Mouse (Mus musculus): ENCODE results near the gene Gm21887. TPM values are rescaled to one million over a fixed set of nuclear protein-coding genes. Genes with fewer than 3 reads are reported as not detected.
"Not testable (repeated sequence)": the region's sequence is repeated elsewhere in the genome, so short reads cannot be mapped to it uniquely, and the experiment has no call there.

Gm21887 gene
- total RNA-seq, 2 experiments from 2014 or later, result 208 to 264 TPM

- TF ChIP-seq CTCF (conservative IDR thresholded peaks at IDR 0.05), result no peak
- H3K27ac ChIP-seq, result peak overlapping the region; percentile 0; the same call in 1 of the 2 replicates
- no peak overlapping the region for H3K4me3 ChIP-seq
- no peak for DNase-seq (ENCODE audit: low spot score in 2 of 2)
Measured at GRCm38 (mm10) chrX:169980809-169981289, 28.6 kb upstream of the Gm21887 start.

GRCm38 (mm10) chrX:169981761-169982181 is 27.7 kb upstream of the Gm21887 start:
- not testable (repeated sequence) for H3K27ac ChIP-seq; DNase-seq (ENCODE audit: low spot score in 2 of 2); H3K4me3 ChIP-seq

- DNase-seq (ENCODE audit: low spot score in 2 of 2); H3K4me3 ChIP-seq; H3K27ac ChIP-seq: not testable (repeated sequence)
Measured at GRCm38 (mm10) chrX:169982606-169983400, 26.7 kb upstream of the Gm21887 start.

GRCm38 (mm10) chrX:169983401-169984165 is 25.9 kb upstream of the Gm21887 start:
- not testable (repeated sequence) for DNase-seq (ENCODE audit: low spot score in 2 of 2); H3K27ac ChIP-seq; H3K4me3 ChIP-seq

- not testable (repeated sequence) for H3K4me3 ChIP-seq; DNase-seq (ENCODE audit: low spot score in 2 of 2); H3K27ac ChIP-seq
Measured at GRCm38 (mm10) chrX:169984331-169984730, 25.1 kb upstream of the Gm21887 start.

GRCm38 (mm10) chrX:169984853-169985252 is 24.6 kb upstream of the Gm21887 start:
- not testable (repeated sequence) for H3K4me3 ChIP-seq; H3K27ac ChIP-seq; DNase-seq (ENCODE audit: low spot score in 2 of 2)

- not testable (repeated sequence) for H3K4me3 ChIP-seq; DNase-seq (ENCODE audit: low spot score in 2 of 2); H3K27ac ChIP-seq
Measured at GRCm38 (mm10) chrX:169985796-169986195, 23.7 kb upstream of the Gm21887 start.

GRCm38 (mm10) chrX:169986519-169987367 is 22.7 kb upstream of the Gm21887 start:
- DNase-seq (ENCODE audit: low spot score in 2 of 2), result peak; percentile 90 to 91
- Histone ChIP-seq H3K4me3 (peak overlapping the region; percentile 43), H3K27ac (peak overlapping the region; percentile 61)

GRCm38 (mm10) chrX:169987368-169987837 is 22.1 kb upstream of the Gm21887 start:
- H3K27ac ChIP-seq, result peak overlapping the region; percentile 1; the same call in 1 of the 2 replicates
- H3K4me3 ChIP-seq; DNase-seq (ENCODE audit: low spot score in 2 of 2): not testable (repeated sequence)

GRCm38 (mm10) chrX:169988571-169989218 is 20.8 kb upstream of the Gm21887 start:
- not testable (repeated sequence) for H3K27ac ChIP-seq, H3K4me3 ChIP-seq
- DNase-seq (ENCODE audit: low spot score in 2 of 2), result peak in 1 of 2 experiments; percentile 52

- H3K4me3 ChIP-seq; H3K27ac ChIP-seq; DNase-seq (ENCODE audit: low spot score in 2 of 2): not testable (repeated sequence)
Measured at GRCm38 (mm10) chrX:169989219-169989595, 20.3 kb upstream of the Gm21887 start.

GRCm38 (mm10) chrX:169989691-169990631 is 19.5 kb upstream of the Gm21887 start:
- H3K27ac ChIP-seq, result peak overlapping the region; percentile 3; the same call in 1 of the 2 replicates
- not testable (repeated sequence) for H3K4me3 ChIP-seq

GRCm38 (mm10) chrX:169991128-169991873 is 18.2 kb upstream of the Gm21887 start:
- peak overlapping the region; percentile 23 for H3K27ac ChIP-seq
- peak overlapping the region; percentile 21 for H3K4me3 ChIP-seq

More at GRCm38 (mm10) chrX:169989691-169990631, 19.5 kb upstream of the Gm21887 start:
- peak in 1 of 2 experiments; percentile 53 for DNase-seq (ENCODE audit: low spot score in 2 of 2)

GRCm38 (mm10) chrX:169992086-169992930 is 17.2 kb upstream of the Gm21887 start:
- H3K4me3 ChIP-seq; H3K27ac ChIP-seq; DNase-seq (ENCODE audit: low spot score in 2 of 2): not testable (repeated sequence)

More at GRCm38 (mm10) chrX:169991128-169991873, 18.2 kb upstream of the Gm21887 start:
- DNase-seq (ENCODE audit: low spot score in 2 of 2), result peak; percentile 89 to 93
